Mouse (Mus musculus) R1 (cell line): ENCODE results near the gene Abhd4.
"Not testable (repeated sequence)": the region's sequence is repeated elsewhere in the genome, so short reads cannot be mapped to it uniquely, and the experiment has no call there.

Source experiments
- DNase-seq: peaks from one replicate; pipeline ENCODE4 v3.0.0-alpha.2; 2018; ENCODE audit warnings: low read depth, low spot score

The Abhd4 gene

DNA sequence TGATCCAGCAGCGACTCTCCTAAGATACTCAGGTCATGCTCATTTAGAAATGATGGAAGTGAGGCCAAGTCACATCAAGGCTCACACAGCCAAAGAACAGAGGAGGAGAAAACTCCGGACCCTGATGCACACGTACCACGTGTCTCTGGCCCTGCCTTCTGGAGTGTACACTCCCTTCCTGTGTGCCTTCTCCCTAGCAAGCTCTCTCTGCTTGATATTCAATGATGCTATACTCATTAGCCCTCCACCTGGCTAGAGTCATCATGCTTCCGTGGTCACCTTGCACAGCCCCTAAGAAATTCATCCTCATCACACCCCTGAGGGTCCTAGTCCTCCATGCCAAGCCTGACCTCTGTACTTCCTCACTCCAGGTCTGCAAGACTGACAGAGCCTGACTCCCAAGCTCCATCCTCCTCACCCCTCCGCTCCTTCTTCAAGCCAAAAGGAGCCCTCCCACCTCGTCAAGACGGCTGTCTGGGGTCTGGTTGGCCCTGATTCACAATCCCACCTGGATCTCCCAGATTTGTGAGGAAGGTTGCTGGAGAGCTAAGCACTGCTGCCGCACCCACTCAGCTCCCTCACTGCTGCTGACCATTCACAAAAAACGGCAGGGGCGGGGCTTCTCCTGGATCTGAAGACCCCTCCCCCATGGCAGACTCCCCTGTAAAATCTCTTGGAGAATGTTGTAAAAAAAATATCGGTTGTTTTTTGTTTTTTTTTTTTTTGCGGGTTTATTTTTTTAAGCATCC, 30.5 kb upstream of the Abhd4 start:
- no peak for DNase-seq

DNA sequence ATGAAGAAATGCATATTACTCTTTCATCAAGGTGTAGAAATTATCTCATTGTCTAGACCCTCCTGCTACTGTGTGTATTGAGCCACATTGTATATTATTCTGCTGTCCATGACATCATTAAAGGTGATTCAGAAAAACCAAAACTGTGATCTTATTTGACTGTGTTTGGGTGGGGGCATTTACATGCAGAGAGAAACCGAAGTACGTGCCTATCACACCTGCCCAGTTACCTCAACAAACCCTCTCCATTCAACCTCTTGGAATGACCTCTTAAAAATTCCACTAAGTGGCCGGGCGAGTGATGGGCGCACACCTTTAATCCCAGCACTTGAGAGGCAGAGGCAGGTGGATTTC, 29.9 kb upstream of the Abhd4 start:
- no peak for DNase-seq

DNA sequence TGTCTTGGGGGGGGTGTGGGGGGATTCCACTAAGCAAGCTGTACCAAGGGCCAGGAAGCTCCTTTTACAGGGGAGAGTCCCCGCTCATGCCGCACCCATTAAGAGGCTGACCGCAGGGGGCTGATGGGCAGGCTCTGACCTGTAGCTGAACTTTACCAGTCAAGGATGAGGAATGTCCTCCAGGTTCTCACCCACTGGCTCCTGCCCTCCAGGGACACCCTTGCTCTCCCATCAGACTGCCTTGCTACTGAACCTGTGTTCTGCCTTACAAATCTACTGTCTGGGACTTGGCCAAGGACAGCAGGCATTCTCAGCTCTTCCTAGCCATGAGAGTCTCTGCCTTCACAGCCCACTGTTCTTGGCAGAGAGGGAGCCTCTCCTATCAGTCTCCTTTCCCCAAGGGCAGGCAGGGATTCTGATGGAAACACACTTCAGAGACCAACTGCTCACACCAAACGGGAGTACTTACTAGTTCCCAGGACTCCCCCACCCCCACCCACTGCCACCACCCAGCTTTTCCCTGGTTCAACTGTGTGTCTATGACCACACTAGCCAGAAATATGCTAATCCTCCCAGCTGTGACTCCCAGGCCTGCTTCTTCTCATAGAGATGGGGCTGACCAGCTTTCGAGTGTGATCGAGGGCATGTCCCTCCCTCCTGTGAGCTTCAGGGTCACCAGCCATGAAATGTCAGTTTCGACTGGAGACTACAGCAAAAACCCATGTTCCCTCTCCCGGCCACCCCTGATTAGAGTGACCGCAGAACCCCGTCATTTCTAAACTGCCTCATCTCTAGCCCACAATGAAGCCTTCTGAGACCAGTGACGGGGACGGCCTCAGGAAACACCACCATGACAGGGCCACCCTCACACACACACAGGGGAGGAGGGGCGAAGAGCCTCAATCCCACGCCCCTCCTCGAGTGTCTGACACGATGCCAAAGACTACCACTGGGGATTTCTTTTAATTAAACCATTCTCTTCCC, 29.2 kb upstream of the Abhd4 start:
- DNase-seq: no peak

DNA sequence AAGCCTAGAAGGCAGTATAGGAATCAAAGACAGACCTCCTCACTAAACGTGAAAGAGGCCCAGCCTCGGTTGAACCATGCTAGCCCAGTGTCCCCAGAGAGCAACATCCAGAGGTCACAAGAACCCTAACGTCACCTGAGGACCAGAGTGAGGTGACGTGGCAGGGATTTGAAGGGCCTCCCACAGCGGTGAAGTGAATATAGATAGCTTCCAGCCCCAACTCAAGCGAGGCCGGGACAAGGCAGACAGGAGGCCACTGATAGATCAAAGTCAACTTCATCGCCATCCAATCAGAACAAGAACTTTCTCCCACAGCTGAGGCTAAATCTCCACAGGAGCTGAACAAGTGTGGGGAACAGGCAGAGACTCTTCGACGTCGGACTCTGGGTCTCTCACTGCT, 28.3 kb upstream of the Abhd4 start:
- DNase-seq: no peak

DNA sequence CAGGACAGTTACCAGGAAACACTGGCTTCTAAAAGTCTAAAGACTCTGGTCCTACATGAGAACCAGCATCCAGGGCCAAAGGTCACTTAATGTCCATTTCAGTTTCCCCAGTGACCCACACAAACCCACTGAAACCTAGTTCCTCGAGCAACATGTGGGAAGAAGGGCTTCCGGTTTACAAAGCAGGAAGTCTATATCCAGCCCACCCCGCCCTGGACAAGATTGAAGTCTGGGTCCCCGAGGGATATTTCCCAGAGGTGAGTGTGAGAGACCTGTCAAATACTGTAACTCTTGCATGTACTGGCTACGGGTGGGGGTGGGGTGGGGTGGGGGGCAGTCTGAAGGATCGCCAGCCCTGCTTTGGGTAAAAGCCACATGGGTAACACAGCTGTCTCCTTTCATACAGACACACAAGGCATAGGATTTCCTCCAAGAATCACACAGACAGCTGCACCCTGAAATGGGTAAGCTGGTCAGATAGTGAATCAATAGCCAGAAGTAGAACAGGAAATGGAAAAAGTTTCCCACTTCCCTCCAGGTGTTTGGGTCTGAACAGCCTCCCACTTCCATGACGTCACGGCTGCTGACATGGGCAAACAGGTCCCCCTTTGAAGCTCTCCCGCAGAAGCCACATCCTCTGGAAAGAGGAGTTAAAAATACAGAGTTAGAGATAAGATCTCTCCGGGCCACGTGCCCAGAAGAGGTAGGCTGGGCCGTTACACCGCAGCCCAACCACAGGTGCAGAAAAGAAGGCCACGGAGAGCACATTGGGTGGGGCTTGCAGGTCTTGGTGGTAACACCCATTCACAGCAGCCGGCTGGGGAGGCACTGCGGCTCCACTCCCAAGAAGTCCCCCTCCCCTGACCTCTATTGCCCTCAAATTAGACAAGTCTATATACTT, 26.8 kb upstream of the Abhd4 start:
- DNase-seq: no peak

DNA sequence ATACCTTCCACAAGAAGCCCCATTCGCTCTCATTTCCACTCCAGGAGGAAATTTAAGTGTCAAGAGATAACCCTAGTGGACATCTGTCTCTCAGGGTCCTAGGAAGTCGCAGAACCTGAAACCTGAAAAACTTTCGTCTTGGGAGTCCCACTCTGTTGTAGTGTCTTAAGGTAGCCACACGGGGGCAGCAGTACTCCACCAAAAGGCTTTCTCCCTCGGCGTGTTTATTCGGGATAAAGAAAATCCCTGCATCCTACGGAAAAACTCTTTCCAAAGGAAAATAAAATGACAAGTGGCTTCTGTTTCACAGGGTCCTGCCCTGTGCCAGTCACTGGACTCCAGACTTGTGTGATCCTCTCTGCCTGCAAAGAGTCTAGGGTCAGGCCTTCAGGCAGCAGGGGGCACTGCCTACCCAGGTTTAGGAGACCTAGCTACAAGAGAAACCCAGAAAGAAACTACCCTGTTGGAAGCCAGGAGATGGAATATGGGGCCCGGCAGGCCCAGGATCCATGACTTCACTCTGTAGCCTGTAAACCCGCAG, 26.0 kb upstream of the Abhd4 start:
- DNase-seq: peak; percentile 74

DNA sequence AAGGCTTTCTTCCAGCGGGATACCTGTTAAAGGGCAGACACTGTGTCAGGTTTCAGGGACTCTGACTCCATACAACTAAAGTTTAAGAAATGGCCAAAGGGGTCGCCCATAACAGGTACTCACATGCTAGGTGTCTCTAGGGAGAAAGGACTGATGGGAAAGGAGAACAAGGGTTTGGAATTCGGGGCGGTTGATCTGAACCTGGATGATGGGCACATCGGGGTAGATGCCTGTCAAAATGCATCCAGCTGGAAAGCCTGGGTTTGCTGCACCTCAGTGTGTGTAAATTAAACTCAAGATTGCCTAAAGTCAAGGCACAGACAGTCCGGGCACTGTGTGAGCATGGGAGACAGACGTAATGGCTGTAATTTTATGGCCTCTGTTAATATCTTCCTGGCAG, 25.5 kb upstream of the Abhd4 start:
- no peak for DNase-seq

DNA sequence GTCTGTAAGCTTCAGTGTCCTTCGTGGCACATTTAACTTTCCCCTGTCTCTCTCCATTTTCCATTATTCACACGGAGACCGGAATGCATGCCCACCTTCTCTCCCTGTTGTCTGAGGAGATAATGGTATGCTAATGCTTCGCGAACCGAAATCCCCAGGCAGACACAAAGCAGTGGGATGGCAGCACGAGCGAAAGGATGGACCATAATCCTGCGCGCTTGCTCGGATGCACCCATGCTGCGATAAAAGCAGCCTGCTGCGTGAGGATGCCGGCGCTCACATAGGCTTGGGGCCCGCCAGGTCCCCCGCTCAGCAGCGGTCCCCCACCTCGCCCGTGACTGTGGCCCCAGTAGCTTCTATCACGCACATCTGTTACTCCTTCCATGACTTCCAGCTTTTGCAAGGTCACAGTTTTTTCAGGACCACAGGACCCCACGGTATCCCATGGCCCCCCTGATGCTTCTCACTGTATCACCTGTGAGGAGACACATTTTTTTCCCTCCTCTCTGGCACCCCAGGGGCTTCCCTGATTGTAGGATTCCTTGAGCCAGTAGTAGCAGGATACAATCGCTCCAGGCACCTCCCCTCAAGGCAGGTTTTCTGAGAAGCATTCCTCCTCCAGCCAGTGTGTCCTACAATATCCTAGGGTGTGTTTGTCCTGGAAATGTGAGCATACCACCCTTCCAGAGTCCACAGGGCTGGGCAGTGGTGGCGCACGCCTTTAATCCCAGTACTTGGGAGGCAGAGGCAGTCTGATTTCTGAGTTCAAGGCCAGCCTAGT, 24.9 kb upstream of the Abhd4 start:
- DNase-seq: peak; percentile 65

DNA sequence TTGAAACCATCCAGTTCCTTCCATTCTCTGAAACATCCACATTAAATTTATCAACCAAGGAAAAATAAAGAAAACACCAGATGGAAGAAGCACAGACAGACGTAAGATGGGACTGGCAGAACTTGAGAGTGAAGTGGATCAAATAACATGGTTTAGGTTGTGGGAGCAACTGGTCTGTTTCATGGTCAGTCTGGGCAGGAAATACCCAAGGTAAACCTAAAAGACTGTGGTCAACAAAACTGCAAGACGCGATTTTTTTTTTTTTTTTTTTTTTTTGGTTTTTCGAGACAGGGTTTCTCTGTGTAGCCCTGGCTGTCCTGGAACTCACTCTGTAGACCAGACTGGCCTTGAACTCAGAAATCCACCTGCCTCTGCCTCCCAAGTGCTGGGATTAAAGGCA, 24.1 kb upstream of the Abhd4 start:
- DNase-seq: not testable (repeated sequence)

DNA sequence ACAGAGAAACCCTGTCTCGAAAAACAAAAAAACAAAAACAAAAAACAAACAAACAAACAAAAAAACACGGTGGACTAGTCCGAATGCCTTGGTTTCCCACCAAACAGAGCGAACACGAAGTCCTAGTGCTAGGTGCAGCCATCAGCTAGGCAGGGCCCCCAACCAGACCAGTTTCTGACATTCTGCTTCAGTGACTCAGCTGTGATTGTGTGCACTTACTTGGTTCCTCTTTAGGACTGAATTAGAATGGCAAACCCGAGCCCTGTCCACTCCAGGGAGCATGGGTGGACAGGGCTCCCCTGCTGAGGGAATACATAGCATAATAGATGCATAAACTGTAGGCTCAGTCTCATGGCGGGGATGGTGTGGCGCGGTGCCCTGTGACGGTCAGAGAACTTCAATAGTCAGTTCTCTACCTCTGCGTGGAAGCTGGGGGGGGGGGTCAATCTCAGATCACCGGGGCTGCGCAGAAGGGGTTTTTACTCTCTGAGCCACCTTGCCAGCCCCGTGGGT, 23.3 kb upstream of the Abhd4 start:
- no peak for DNase-seq

DNA sequence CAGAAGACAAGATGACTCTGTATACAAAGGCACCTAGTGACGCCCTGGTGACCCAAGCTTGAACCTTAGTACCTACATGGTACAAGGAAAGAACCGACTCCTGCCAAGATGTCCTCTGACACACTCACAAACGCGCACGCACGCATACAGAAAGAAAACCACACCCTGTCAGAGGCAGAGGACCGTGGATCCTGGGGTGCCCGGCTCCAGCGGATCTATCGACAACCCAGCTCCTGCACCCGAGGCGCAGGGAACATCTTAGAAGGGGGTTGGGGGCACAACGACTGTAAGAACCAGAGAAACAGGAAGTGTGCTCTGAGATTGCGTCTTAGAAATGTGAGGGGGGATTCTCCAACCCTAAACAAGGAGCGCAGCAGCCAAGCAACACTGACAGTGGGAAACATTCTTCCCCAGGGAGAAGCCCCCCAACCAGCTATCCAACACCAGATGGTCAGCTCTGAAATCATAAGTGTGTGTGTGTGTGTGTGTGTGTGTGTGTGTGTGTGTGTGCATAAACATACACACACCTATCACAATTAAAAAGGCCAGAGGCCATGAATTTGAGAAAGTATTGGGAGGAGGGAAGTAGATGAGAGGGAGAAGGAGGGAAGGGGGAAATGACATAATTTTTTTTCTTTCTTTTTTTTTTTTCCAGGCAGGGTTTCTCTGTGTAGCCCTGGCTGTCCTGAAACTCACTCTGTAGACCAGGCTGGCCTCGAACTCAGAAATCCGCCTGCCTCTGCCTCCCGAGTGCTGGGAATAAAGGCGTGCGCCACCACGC, 22.6 kb upstream of the Abhd4 start:
- peak; percentile 34 for DNase-seq

DNA sequence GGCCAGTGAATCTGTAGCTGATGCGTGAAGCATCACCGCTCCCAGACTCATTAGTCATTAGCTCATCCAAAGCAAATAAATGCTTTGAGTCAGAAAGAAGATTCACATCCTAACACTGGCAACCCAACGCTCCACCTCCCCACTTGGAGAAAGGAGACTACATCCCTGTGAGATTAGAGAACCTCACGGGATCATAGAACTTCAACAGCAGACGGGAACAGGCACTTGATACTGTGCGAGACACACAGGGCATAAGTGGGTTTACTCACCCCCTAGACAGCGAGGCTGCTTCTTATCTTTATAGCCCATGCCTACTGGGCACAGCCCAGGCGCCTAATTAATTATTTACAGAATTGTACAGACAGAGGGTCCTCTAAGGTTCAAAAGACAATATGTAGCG, 21.8 kb upstream of the Abhd4 start:
- no peak for DNase-seq

DNA sequence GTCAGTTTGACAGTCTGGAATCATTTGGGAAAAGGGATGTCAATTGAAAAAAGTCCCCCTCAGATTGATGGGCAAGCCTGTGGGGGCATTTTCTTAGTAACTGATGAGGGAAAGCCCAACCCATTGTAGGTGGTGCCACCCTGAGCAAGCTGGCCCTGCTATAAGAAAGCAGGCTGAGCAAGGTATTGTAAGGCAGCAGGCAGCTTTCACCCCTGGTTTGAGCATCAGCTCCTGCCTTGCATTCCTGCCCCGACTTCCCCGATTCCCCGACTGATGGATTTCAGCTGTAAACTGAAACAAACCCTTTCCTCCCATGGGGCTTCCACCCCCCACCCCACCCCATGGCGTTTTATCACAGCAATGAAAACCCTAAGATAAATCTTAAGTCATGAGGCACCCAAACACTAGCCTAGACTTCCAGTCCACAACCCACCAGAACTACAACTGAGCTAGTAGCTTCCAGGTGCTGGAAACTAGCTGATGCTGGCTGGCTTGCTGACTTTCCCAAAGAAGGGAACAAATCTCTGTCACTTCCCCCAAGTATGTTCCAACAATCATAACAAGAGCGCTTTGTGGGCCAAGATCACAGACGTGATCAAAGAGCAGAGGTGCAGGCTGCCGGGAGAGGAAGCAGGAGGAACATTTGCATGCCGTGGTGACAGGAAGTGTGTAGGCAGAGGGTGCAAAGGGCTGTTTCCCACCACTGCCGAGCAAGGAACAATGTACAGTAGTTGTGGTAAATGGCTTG, 21.0 kb upstream of the Abhd4 start:
- peak; percentile 49 for DNase-seq

DNA sequence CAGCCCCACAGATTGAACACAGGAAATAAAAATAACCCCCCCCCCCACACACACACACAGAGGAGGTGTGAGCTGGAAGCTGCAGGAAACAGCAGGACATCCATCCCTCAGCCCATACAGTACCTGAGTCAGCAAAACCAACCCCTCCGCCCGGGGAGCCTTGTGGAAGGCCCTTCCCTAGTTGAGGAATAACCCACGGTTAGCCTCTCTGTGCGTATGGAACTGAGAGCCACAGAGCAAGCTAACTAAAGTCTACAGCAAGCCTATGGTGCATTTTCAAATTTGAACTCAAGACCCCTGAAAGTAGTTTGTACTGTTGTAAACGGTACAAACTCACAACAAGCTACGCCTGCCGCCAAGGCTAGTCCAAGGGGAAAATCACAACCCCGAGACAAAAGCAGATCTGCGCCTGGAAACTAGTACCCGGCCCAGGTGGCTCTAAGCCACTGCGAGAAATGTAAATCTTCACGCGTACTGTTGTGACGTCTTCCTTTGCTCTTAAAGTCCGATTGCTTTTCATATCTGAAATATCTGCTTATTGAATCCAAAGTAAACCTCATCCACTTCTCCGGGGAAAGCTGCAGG, 20.3 kb upstream of the Abhd4 start:
- no peak for DNase-seq

DNA sequence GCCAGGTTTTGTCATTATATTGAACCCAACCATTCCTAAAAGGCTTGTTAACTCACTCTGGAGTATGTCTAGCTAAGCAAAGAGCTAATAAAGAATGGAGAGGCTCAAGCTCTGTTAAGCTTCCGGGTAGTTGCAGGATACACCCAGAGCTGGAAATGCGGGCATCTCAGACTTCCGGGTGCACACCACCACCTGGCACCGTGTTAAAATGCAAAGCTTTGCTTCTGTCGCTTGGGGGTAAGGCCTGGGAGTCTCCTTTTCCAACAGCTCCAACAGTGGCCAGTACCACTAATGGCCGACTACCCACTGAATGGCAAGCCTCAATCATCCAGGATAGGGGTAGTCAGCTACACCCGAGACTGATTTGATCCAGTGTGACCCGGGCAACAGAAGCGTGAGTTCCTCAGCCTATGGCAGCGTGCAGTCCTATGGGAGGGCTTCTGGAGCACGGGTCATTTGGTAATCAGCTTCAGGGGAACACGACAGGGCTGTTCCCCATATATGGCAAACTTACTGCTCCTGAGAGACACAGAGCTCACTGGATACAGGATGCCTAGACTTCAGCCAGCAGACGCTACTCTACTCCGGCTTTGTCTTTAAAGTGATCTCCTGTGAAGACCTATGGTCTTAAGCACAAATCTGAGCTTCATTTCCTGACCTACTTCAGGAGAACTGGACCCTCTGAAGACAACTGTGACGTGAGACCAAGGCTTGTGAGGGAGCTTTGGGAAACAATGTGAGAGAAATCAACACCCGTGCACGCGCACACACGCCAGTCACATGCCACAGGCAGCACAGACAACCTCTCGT, 19.6 kb upstream of the Abhd4 start:
- DNase-seq: no peak

DNA sequence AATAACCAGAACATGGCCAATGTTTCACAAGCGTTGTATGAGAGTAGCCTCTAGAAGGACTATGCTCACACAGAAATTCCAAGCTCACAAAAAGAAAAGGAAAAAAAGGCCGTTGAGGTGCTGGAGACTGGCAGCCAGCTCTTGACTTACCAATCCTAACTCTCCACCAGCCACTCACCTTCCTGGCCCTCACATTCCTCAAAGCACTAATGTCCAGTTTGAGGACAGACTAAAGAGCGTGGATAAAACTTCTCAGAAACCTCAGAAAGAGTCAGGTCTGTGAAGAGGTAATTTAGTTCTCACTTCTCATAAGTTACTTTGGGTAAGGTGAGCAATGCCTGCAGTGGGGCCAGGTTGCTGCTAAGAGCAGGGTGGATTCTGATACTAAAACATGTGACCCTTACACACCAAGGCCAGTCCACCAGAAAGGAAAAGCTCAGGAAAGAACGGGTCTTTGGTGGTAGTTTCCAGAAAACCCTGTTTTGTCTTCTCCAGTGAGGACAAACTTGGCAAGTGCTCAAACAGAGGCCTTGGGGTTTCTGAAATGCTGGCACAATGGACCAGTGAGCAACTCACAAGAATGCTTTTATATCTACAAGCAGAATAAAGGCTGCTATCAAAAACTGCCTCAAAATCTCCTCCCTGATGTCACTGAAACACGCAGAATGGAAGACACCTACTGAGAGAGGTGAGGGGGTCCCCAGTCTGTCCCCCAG, 18.0 kb upstream of the Abhd4 start:
- no peak for DNase-seq

DNA sequence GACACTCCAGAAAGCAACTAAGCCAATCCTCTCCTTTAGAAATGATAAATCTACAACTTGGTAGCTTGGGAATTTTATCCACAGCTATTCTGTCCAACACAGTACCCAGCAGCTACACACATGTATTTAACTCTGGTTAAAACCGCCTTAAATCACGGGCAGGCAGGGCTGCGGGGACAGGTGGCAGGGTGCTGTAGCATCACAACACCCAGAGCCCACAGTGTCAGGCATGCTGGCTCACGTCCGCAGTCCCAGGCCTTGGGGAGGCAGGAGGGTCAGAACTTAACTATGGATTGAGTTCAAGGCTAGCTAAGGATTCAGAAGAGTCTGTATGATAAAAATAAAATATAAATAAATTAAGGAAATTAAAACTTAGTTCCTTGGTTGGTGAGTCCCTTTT, 17.1 kb upstream of the Abhd4 start:
- DNase-seq: no peak
